Mouse (Mus musculus): ENCODE data around the gene Spsb3.

The Spsb3 gene

DNA sequence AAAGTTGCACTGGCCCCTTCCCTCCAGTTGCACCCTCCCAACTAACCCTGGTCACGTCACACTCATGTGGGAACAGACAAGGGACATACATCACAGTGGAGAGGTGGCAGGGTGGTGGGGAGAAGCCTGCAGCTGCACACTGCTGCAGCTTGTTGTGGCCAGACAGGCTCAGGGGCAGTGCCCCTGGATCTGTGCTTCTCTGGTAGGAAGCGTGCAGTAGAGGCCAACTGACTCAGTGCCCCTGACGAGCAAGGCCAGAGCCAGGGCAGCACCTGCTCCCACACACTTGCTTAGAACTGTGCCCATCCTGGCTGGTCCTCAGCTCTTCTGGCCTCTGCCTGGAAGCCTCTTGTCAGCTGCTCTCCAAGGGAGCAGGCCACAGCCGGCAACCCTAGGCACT lies 11.2 kb downstream of the Spsb3 start:
- peak; percentile 92 for DNase-seq

DNA sequence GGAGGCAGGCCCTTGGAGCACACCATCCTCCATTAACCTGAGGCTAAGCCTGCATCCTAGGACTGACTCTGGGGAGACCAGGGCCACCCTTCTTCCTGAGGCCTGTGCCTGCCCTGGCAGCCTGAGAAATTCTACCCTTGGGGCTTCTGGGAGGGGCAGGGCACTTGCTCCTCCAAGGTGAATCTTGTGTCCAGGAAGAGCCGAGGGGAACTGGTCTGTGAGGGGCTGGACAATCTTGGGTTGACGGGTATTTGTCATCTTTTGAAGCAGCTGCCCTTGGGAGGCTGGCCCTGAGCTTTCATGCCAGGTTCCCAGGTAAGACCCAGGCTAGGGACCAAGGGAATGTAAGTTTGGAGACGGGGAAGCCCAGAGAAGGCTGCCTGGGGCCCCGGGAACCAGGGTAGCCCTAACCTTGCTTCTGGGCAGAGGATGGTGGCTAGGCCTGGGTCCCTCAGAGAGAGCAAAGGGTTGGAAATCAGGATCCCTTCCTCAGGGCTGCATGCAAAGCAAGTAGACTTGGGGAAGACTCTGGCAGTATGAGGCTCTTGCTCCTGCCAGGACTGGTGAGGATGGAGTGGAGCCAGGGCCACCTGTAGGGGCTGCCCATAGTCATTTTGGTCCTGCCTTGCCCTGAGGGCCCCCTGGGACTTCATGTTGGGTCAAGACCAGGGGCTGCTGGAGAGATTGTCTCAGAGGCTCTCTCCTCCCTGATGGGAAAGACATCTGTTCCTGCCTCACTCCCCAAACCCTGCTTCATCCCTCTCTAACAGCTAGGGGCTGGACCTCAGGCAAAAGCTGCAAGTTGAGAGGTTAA lies 11.8 kb downstream of the Spsb3 start:
- peak; percentile 93 for DNase-seq

DNA sequence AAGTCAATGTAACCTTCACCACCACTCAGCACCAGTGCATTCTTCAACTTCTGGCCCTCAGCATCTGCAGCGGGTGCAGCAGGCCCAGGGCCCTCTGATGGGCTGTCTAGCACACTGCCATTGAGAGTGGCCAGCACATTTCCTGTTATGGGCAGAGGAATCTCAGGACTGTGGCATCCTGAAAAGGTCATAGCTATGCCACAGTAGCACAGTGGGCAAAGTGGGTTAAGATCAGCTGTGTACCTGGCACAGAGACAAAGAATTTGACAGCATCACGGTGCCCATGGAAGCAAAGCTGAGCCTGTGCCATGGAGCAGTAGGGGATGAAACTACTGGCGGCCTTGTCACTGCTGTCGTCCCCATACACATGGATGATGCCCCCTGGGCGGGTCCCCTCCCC lies 12.7 kb downstream of the Spsb3 start:
- DNase-seq, result peak; percentile 98

DNA sequence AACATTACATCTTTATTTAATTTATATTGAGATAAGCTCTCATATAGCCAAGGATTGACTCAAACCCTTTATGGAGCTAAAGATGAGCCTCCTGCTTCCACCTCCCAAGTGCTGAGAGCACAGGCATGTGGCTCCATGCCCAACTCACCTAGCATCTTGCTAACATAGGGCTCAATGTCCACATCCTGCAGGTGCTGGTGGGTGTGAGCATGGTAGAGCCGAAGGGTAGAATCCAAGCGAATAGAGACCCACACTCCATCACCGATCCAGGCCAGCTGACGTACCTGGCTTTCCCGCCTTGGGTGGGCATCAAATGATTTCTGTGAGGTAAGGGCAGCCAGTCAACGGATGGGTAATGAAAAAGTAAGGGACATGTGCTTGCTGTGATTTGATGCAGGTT lies 13.6 kb downstream of the Spsb3 start:
- DNase-seq, result peak; percentile 89

DNA sequence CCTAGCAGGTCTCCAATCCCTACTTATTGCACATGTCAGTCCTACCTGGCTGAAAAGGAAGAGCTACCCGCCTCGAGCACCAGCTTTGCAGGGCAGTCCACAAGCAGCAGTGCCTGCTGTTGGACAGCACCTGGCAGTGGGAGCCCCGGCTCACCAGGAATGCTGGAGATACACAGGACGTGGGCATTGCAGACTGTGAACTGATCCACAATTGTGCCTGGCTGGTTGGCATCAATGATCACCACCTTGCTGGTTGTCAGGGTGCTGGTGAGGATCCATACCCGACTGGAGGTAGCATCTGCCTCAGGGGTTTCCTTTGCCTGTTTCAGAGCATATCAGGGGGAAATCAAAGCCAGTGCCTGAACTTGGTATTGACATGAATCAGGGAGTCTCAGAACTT lies 15.7 kb downstream of the Spsb3 start:
- DNase-seq, result peak; percentile 80

DNA sequence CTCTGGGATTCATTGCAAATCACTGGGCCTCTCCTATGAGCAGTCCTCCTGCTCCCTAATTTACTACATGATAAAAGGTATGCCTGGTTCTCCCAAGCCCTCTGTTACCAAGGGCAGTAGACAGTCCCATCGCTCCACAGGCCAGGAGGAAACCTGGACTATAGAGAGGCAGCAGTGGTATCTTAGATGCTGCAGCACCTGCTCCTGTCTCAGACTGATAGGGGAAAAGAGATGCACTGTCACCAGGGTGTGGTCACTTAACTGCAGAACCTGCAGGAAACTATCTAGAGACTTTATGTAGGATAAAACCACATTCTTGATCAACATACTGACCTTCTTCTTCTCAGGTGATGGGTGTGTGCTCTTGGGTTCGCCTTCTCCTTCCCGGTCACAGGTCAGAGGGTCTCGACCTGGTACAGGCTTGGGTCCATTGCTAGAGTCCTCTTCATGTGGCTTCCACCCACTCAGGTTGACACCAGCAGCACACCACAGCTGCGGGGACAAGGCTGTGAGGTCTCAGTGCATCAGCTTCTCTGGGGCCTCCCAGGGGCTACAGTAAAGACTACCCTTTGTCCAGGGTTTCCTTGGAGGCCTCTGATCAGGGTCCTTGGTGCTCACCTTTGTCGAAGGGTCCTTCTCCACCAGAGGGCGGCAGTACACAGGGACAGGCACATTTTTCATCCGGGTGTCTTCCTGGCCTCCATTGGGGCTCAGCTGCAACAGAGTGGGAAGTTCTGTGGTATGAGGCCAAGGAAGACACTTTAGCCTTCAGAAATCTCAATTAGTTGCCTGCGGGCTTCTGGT lies 16.4 kb downstream of the Spsb3 start:
- peak; percentile 92 for DNase-seq

DNA sequence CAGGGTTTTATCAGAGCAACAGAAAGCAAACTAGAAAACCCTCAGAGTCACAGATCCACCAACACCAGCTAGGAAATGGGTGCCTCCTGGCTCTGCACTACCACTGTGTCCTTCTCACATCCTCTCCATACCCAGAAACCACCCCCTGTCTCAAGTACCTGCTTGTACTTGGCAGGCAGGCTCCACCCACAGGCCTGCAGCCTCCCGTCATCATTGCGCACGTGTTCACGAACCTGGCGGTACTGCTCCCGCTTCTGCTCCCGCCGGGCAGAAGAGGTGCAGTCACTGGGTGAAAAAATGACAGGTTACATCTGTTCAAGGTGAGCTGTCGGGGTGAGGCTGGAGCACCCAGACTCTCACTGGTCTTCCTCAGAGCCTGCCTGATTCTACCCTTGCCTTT lies 17.3 kb downstream of the Spsb3 start:
- peak; percentile 89 for DNase-seq

DNA sequence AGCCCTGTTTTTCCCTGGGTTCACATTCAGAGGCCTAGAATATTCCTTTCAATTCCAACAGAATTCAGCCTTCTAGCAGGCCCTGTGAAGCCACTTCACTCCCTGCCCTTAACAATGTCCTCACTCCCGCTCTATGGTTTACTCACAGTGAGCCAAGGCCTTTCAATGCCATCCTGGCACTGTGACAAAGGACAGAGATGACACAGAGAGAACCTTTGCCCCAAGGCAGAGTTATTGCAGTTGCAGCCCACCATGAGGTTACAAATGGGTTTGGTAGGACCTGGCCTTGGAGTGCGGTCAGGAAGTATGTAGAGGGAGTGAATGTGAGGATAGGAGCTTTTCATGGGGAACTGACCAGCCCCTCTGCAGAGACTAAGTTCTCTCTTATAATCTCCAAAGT lies 21.1 kb downstream of the Spsb3 start:
- DNase-seq, result peak; percentile 57

DNA sequence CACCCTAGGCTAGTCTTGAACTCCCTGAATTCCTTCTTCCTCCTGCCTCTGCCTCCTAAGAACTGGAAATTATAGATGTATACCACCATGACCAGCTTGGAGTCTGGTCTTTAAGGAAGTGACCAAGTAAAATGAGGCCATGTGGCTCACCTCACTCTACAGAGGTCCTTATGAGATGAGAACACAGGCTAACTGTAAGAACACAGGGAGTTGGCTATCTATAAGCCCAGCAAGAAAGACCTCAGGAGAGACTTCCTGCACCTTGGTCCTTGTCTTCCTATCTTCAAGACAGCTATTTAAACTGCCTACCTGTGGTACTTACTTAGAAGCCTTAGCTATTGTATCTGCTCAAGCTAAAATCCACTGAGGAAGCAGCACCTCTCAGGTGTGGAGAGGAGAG lies 27.5 kb downstream of the Spsb3 start:
- no peak for DNase-seq

DNA sequence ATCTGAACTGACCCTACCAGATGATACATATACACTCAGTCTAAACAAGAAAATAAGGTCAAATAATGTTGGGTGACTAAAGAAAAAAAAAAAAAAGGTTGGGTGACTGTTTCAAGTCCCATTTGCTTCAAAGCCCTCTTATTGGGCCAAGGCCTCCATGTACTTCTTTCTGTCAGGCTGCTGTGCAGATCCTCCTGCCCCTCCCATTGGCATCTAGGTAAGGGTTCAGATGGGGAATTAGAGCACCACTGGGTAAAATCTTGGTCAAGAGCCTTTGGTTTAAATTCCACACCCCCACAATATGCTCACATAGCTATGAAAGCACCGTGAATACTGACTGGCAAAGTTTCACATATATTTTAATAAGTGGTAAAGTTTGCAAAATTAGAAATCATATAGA lies 36.8 kb downstream of the Spsb3 start:
- DNase-seq, result no peak

DNA sequence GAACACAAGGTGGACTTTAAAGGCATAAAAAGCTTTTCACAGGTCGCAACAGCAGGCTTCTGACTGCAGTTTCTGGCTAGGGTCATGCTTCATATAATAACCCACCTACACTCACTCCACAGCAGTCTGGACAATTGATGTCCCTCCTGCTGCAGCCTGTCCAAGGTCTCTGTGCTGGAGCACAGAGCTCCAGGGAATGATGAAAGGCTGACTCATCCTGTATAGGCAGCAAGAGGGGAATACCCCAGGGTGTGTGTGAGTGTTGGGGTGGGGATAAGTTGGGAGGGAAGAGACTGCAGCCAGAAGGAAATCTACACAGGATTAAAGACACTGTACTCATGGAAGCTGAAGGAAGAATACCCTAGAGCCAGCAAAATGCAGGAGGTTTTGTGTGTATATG lies 43.1 kb downstream of the Spsb3 start:
- no peak for DNase-seq

DNA sequence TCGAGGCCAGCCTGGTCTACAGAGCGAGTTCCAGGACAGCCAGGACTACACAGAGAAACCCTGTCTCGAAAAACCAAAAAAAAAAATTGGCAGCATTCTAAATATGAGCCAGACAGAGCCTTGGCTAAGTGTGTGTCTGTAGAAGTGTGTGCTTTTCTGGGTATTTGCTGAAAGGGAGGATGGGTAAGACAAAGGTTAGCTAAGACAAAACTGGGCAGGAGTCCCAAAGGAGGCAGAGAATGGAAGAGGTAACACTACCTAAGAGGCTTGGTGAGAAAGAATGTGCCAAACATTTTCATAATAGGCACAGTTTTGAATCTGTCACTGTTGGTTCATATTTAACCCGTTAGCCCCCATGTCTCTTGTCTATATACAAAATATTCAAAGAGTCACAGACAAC lies 46.0 kb downstream of the Spsb3 start:
- DNase-seq, result no peak

DNA sequence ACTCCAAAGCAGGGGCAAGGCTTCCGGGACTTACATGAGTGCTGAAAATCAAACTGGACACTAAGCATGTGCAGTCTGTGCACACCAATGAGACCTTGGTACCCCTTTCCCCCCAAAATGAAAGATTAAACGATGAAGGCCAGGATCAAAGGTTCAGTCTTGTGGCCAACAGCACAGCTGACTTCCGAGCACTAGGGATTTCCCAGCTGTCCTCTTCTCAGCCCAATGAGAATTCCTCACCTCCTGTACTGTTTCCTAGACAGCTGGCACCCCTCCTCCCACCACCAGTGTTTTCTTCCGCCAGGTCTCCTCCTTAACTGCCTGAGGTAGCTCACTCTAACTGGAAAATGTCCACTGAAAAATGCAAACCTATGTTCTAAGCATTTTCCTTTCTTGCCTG lies 46.7 kb downstream of the Spsb3 start:
- DNase-seq, result no peak

DNA sequence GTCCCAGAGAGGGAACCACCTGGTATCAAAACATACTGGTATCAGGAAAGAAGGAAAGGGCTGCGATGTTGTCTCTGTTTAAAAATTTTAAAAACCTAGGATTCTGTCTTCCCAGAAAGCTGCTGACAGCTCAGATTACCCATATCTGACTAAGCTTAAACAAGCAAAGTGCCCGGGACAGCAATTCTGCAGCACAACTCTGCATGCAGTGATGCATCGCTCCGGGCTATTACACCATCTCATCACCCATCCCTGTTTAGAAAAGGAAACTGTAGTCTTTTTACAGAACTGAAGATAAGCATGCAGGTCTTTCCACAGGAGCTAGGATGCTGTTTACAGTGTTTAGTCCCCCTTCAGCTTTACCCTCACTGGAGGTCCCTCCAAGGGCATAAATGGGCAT lies 48.5 kb downstream of the Spsb3 start:
- DNase-seq, result no peak

DNA sequence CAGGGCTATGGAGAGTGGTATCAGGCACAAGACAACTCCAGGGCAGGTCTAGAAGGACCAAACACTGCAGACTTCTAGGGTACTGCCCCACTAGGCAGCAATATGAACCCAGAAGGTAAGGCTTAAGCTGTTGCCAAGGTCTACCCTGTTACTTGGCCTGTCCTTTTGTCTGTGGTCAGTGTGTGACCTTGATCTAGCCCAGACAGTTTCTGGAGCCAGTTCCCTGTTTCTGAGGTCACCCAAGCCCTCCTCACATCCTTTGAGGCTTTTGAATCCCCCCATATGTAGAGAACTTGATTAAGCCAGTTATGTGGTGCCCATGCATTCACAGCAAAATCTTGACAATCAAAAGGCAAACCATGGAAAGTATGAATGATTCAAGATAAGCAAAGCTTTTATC lies 49.2 kb downstream of the Spsb3 start:
- DNase-seq, result no peak

DNA sequence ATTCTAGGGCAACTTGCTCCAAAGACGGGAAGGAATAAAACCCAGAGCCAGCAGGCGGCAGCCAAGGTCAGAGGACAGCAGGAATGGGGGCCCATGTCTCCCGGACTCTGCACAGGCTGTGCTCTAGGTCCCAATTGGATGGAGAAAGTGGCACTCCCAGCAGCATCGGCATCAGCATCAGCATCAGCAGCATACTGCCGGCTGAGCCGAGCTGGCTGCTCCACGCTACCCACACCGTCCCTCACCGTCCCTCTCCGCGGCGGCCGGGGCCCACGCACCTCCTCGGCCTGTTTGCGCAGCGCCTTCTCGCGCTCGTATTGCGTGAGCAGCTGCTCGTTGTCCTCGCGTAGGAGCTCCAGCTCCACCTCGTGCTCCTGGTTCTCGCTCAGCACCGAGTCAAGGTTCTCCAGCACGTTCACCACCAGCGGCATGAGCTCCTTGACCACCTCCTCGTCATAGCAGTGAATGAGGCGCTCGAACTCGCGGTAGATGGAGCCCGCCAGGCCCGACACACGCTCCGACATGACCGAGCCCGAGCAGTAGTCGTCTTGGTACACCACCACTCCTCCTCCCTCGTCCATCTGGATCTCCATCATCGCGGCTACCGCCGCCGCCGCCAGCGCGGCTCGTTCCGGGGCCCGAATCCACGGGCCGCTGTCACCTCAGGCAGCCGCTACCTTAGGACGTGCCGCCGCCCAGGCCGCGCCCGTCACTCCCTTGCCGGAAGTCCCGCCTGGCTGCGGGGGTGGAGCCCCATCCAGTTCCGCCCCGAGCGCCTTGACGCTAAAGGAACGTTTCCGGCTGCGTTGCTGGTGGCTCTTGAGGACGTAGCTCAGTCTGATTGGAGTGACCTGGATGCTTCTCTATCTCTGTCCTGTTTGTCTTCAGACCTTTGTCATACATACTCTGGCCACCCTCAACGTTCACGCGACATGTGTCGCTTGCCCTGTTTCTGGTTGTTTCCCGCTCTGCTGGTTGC lies 50.1 kb downstream of the Spsb3 start, which contains the start of gene Mapk8ip3:
TSS of gene Mapk8ip3 (minus strand) at position 719 of the 979 bp plus-strand sequence.
- DNase-seq, result peak; percentile 99

DNA sequence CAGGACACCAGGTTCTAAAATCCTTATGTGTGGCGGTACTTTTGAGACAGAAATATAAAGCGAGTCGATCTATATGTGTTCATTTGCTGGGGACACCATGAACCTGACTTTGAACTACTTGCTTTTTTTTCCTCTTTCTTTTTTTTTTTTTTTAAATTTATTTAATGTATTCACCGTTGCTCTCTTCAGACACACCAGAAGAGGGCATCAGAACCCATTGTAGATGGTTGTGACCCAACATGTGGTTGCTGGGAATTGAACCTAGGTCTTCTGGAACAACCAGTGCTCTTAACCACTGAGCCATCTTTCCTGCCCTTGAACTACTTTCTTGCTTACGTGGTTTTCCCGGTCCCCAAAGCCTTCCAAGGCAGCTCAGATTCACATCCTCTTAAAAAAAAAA lies 50.8 kb downstream of the Spsb3 start:
- no peak for DNase-seq
